Mouse (Mus musculus) liver, adult 10 weeks (tissue): ENCODE data around the gene Dhx36. TPM values are rescaled to one million over a fixed set of nuclear protein-coding genes. Genes with fewer than 3 reads are reported as not detected.

Experiments used
- polyA plus RNA-seq: library from polyadenylated mRNA; stranded (reverse); fragments of 350-450 nt; fragmentation: Illumina TruSeq; extraction: RNeasy Lipid Tissue Mini Kit (QIAGEN cat#74804); gene quantifications from one replicate; pipeline ENCODE4 v1.2.3, GENCODE M21; 2014; ENCODE audit warnings: low read depth, low replicate concordance

The Dhx36 gene
- 47.4 TPM for polyA plus RNA-seq

GRCm38 (mm10) chr3:62506488-62507205 is at the start of gene Dhx36:
Gene Dhx36 (minus strand): TSS chr3:62507004.

Other genes starting within 250 kb of the Dhx36 start
- gene Arhgef26, start 168.7 kb downstream of the Dhx36 start, polyA plus RNA-seq, result 18.2 TPM
- not detected for gene Gpr149, start 98.1 kb upstream of the Dhx36 start, polyA plus RNA-seq